ENCODE assay signal across 8 mouse cellular contexts in genomic region chr7:16781816-16782554, GRCm38 (mm10). TPM values are rescaled to one million over a fixed set of nuclear protein-coding genes. Genes with fewer than 3 reads are reported as not detected.
DNase-seq lines count a peak whose midpoint lies in the region; ATAC-seq and TF ChIP-seq lines count a peak whose summit lies in the region.

No protein-coding gene starts in this region.

- H3K27ac ChIP-seq in forebrain, embryonic 11.5 days (ENCODE audit: low read depth, low read length), result no peak overlapping the region; the same call in 1 of the 2 replicates
- peak overlapping the region; percentile 97 for H3K27ac ChIP-seq in liver, postnatal 0 days (ENCODE audit: low read depth)
- no peak overlapping the region for H3K27ac ChIP-seq in neural tube, embryonic 14.5 days (ENCODE audit: low read depth, low read length)

- ATAC-seq in frontal cortex, adult (ENCODE audit: low TSS enrichment), result 0 out of 2 replicates have a peak, but pooled peaks have one; percentile 16
- ATAC-seq in forebrain, embryonic 11.5 days (replicated peaks; ENCODE audit: low FRiP score), result peak; percentile 26; the same call in 1 of the 2 replicates
- ATAC-seq in inflammation-experienced regulatory T-cells, adult 6 months, result peak; percentile 5
- ATAC-seq in liver, postnatal 0 days, result no peak
- ATAC-seq in neural tube, embryonic 14.5 days (ENCODE audit: low read depth), result peak; percentile 52

- no peak for TF ChIP-seq EP300 in liver, postnatal 0 days (IDR thresholded peaks at IDR 0.05; ENCODE audit: low read depth)

- H3K27me3 ChIP-seq in forebrain, embryonic 11.5 days (ENCODE audit: control insufficient read depth, insufficient read depth, low read length), result no peaks in the 10 kb centered on the region
- H3K27me3 ChIP-seq in liver, postnatal 0 days (ENCODE audit: insufficient read depth, low read length), result no peaks in the 10 kb centered on the region
- H3K27me3 ChIP-seq in neural tube, embryonic 14.5 days (ENCODE audit: control insufficient read depth, insufficient read depth, low read length), result no peaks in the 10 kb centered on the region

- no peaks in the 10 kb centered on the region for H3K9me3 ChIP-seq in forebrain, embryonic 11.5 days (ENCODE audit: control insufficient read depth, low read length)
- H3K9me3 ChIP-seq in liver, postnatal 0 days (ENCODE audit: low read length), result no peaks in the 10 kb centered on the region
- H3K9me3 ChIP-seq in neural tube, embryonic 14.5 days (ENCODE audit: control insufficient read depth, low read length), result no peaks in the 10 kb centered on the region

- H3K4me2 ChIP-seq in forebrain, embryonic 11.5 days (ENCODE audit: low read depth, low read length, severe bottlenecking), result peak overlapping the region; percentile 99
- H3K4me2 ChIP-seq in liver, postnatal 0 days (ENCODE audit: low read depth, low read length), result peak overlapping the region; percentile 91
- H3K4me2 ChIP-seq in neural tube, embryonic 14.5 days (ENCODE audit: low read depth, low read length), result peak overlapping the region; percentile 88

- peak overlapping the region; percentile 82 for H3K9ac ChIP-seq in forebrain, embryonic 11.5 days (ENCODE audit: low read length)
- peak overlapping the region; percentile 81 for H3K9ac ChIP-seq in liver, postnatal 0 days (replicated peaks)
- H3K9ac ChIP-seq in neural tube, embryonic 14.5 days (replicated peaks; ENCODE audit: low read depth, low read length), result peak overlapping the region; percentile 37

- no peak for TF ChIP-seq CTCF in liver, postnatal 0 days (IDR thresholded peaks at IDR 0.05; ENCODE audit: low read depth)

- H3K36me3 ChIP-seq in forebrain, embryonic 11.5 days (ENCODE audit: control insufficient read depth, insufficient read depth, low read length), result no peaks in the 10 kb centered on the region
- H3K36me3 ChIP-seq in liver, postnatal 0 days (replicated peaks; ENCODE audit: insufficient read depth, low read length), result peaks cover 18% of the 10 kb centered on the region
- H3K36me3 ChIP-seq in neural tube, embryonic 14.5 days (ENCODE audit: control insufficient read depth, insufficient read depth, low read length), result no peaks in the 10 kb centered on the region

- peak overlapping the region; percentile 71 for H3K4me3 ChIP-seq in forebrain, embryonic 11.5 days (ENCODE audit: low read depth, low read length)
- H3K4me3 ChIP-seq in liver, postnatal 0 days (ENCODE audit: low read depth, low read length), result peak overlapping the region; percentile 84
- H3K4me3 ChIP-seq in neural tube, embryonic 14.5 days (ENCODE audit: low read depth, low read length), result peak overlapping the region; percentile 33

- WGBS in forebrain, embryonic 11.5 days, result under 1% methylated on average over 58 of the region's 60 CpGs
- under 1% methylated on average over 44 of the region's 60 CpGs for WGBS in liver, postnatal 0 days (ENCODE audit: insufficient replicate concordance)
- WGBS in neural tube, embryonic 14.5 days, result under 1% methylated on average over 60 of the region's 60 CpGs

- H3K4me1 ChIP-seq in forebrain, embryonic 11.5 days (replicated peaks; ENCODE audit: control insufficient read depth, insufficient read depth, low read length), result peaks cover 17% of the 10 kb centered on the region
- peaks cover 32% of the 10 kb centered on the region for H3K4me1 ChIP-seq in liver, postnatal 0 days (ENCODE audit: insufficient read depth)
- H3K4me1 ChIP-seq in neural tube, embryonic 14.5 days (ENCODE audit: control insufficient read depth, insufficient read depth, low read length), result peaks cover 8% of the 10 kb centered on the region; the same call in 1 of the 2 replicates

- no peak for DNase-seq in frontal cortex, adult 2 months (ENCODE audit: extremely low spot score in 1 of 2, low spot score in 1 of 2)
- DNase-seq in MN1 (ENCODE audit: low spot score), result peak; percentile 25
- peak; percentile 77 for DNase-seq in forebrain, embryonic 11.5 days (ENCODE audit: low spot score)
- peak; percentile 55 for DNase-seq in liver, postnatal 0 days
- DNase-seq in layer of hippocampus, postnatal 25 days (ENCODE audit: extremely low spot score in 1 of 2, low spot score in 1 of 2), result no peak

RNA-seq across cellular contexts. Expression of gene Slc1a5, which starts 0.8 kb away (rescaled TPM):
- 12.6 and 13.4 TPM in 2 replicates for polyA plus RNA-seq in frontal cortex, adult 2 months (2012; rRNA removed)
- 33.9 and 34.1 TPM in 2 replicates for polyA plus RNA-seq in forebrain, embryonic 11.5 days (2014; fragmentation: Nextera tagmentation; extraction: Ambion mirVana)
- polyA plus RNA-seq in inflammation-experienced regulatory T-cells, adult 6 months (2017; shearing (Covaris generic)), result 100 to 1,000 TPM; 134 to 155 (median 155) TPM
- 43.9 and 44.8 TPM in 2 replicates for polyA plus RNA-seq in liver, postnatal 0 days (2015; fragmentation: Nextera tagmentation; extraction: Ambion mirVana)
- polyA plus RNA-seq in neural tube, embryonic 14.5 days (2014; fragmentation: Nextera tagmentation; extraction: Ambion mirVana), result 4.5 and 4.6 TPM in 2 replicates
- 1 to 10 TPM; 2.4 to 3.5 TPM for total RNA-seq in layer of hippocampus, postnatal 25 days (2021)

RNA-seq across cellular contexts. Expression of gene Strn4, which starts 33.7 kb away (rescaled TPM):
- 262 TPM in 2 replicates for polyA plus RNA-seq in frontal cortex, adult 2 months (2012; rRNA removed)
- polyA plus RNA-seq in forebrain, embryonic 11.5 days (2014; fragmentation: Nextera tagmentation; extraction: Ambion mirVana), result 137 and 166 TPM in 2 replicates
- polyA plus RNA-seq in inflammation-experienced regulatory T-cells, adult 6 months (2017; shearing (Covaris generic)), result 10 to 100 TPM; 16.1 to 24.1 (median 19.7) TPM
- polyA plus RNA-seq in liver, postnatal 0 days (2015; fragmentation: Nextera tagmentation; extraction: Ambion mirVana), result 15.9 and 18.4 TPM in 2 replicates
- 191 and 199 TPM in 2 replicates for polyA plus RNA-seq in neural tube, embryonic 14.5 days (2014; fragmentation: Nextera tagmentation; extraction: Ambion mirVana)
- total RNA-seq in layer of hippocampus, postnatal 25 days (2021), result 100 to 1,000 TPM; 322 to 327 TPM

RNA-seq across cellular contexts. Expression of gene Fkrp, which starts 34.5 kb away (rescaled TPM):
- 38.2 and 40.3 TPM in 2 replicates for polyA plus RNA-seq in frontal cortex, adult 2 months (2012; rRNA removed)
- 27.1 and 29.0 TPM in 2 replicates for polyA plus RNA-seq in forebrain, embryonic 11.5 days (2014; fragmentation: Nextera tagmentation; extraction: Ambion mirVana)
- 1 to 10 TPM; 5.7 to 9.6 (median 8.9) TPM for polyA plus RNA-seq in inflammation-experienced regulatory T-cells, adult 6 months (2017; shearing (Covaris generic))
- 7.4 and 8.7 TPM in 2 replicates for polyA plus RNA-seq in liver, postnatal 0 days (2015; fragmentation: Nextera tagmentation; extraction: Ambion mirVana)
- 44.5 and 51.5 TPM in 2 replicates for polyA plus RNA-seq in neural tube, embryonic 14.5 days (2014; fragmentation: Nextera tagmentation; extraction: Ambion mirVana)
- total RNA-seq in layer of hippocampus, postnatal 25 days (2021), result 10 to 100 TPM; 46.7 to 47.7 TPM

RNA-seq across cellular contexts. Expression of gene Ap2s1, which starts 43.8 kb away (rescaled TPM):
- 537 and 586 TPM in 2 replicates for polyA plus RNA-seq in frontal cortex, adult 2 months (2012; rRNA removed)
- polyA plus RNA-seq in forebrain, embryonic 11.5 days (2014; fragmentation: Nextera tagmentation; extraction: Ambion mirVana), result 270 and 272 TPM in 2 replicates
- 100 to 1,000 TPM in 1 of 3 experiments, 10 to 100 TPM in 2; 62.5 to 127 (median 72.4) TPM for polyA plus RNA-seq in inflammation-experienced regulatory T-cells, adult 6 months (2017; shearing (Covaris generic))
- 151 and 153 TPM in 2 replicates for polyA plus RNA-seq in liver, postnatal 0 days (2015; fragmentation: Nextera tagmentation; extraction: Ambion mirVana)
- polyA plus RNA-seq in neural tube, embryonic 14.5 days (2014; fragmentation: Nextera tagmentation; extraction: Ambion mirVana), result 404 and 458 TPM in 2 replicates
- 100 to 1,000 TPM; 278 to 315 TPM for total RNA-seq in layer of hippocampus, postnatal 25 days (2021)

Comparison
In these comparisons a context has a peak if more than half of its experiments do, and no peak if none do; other contexts are left out.
1. DNase-seq: peak in MN1 (single experiment), forebrain, embryonic 11.5 days (single experiment) and liver, postnatal 0 days (single experiment); none in frontal cortex, adult 2 months (0 of 2) and layer of hippocampus, postnatal 25 days (0 of 2).
2. H3K4me3 ChIP-seq: peak in every context shown above with its lines; median percentile 84 in liver, postnatal 0 days; 71 in forebrain, embryonic 11.5 days; 33 in neural tube, embryonic 14.5 days.
3. Peak in every context shown above with its lines, with median percentiles within 50 percentile points of each other: H3K4me2 ChIP-seq and H3K9ac ChIP-seq.